Mouse (Mus musculus) erythroblast, embryonic 14.5 days (primary cell): ENCODE results near the gene Slc25a21. TPM values are rescaled to one million over a fixed set of nuclear protein-coding genes. Genes with fewer than 3 reads are reported as not detected.

Source experiments
- H3K27me3 ChIP-seq: 2 replicates; pipeline ENCODE4 v1.6.1; 2012; ENCODE audit warnings: inconsistent platforms; ENCODE audit not compliant: control insufficient read depth
- H3K36me3 ChIP-seq: 2 replicates; pipeline ENCODE4 v1.6.1; 2012; ENCODE audit warnings: mild to moderate bottlenecking, inconsistent platforms; ENCODE audit not compliant: control insufficient read depth
- H3K4me1 ChIP-seq: 2 replicates; pipeline ENCODE4 v1.6.1; 2012; ENCODE audit warnings: inconsistent platforms; ENCODE audit not compliant: control insufficient read depth
- H3K4me3 ChIP-seq: replicated peaks from 2 replicates; pipeline ENCODE3; 2012; ENCODE audit warnings: moderate library complexity, mild to moderate bottlenecking, inconsistent platforms
- H3K9me3 ChIP-seq: 2 replicates; pipeline ENCODE4 v1.6.1; 2012; ENCODE audit warnings: low read length, inconsistent platforms, mixed read lengths; ENCODE audit not compliant: control insufficient read depth
- GATA1 ChIP-seq: IDR thresholded peaks from 2 replicates; pipeline ENCODE4 v1.6.1; 2012; ENCODE audit warnings: low read length, inconsistent platforms, mixed read lengths
- TAL1 ChIP-seq: IDR thresholded peaks from 3 replicates; pipeline ENCODE4 v1.6.1; 2012; ENCODE audit warnings: low read length, inconsistent platforms, mixed read lengths
- polyA plus RNA-seq: library from polyadenylated mRNA; stranded (reverse); fragments of >175 nt; gene quantifications from 2 replicates; pipeline ENCODE4 v1.2.3, GENCODE M21; 2012

The Slc25a21 gene
- polyA plus RNA-seq, 1 experiment: 5.0 TPM

DNA sequence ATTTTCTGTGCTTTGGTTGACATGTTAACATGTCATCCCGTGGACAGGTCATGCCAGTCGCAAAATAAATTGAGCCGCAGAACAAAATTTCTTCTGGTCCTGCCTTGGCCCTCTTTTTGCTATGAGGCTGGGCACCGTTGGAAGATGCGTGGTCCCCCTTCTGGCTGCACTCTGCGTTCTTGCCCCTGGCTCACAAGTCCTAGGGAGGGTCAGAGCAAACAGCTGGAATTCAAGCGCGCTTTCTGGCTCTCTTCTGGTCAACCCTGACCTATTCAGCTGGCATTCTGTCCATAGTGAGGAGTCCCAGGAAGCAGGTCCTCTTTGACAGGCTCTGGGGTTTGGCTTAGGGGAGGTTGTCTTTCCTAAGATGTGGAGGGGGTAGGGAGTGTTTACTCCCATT lies 508.4 kb downstream of the Slc25a21 start:
- peaks cover 4% of the 10 kb centered on the region; the same call in 1 of the 2 replicates for H3K9me3 ChIP-seq
- no peaks in the 10 kb centered on the region for H3K36me3 ChIP-seq
- H3K27me3 ChIP-seq: peaks cover 100% of the 10 kb centered on the region
- TF ChIP-seq TAL1: no peak
- no peak overlapping the region for H3K4me3 ChIP-seq
- no peaks in the 10 kb centered on the region for H3K4me1 ChIP-seq

DNA sequence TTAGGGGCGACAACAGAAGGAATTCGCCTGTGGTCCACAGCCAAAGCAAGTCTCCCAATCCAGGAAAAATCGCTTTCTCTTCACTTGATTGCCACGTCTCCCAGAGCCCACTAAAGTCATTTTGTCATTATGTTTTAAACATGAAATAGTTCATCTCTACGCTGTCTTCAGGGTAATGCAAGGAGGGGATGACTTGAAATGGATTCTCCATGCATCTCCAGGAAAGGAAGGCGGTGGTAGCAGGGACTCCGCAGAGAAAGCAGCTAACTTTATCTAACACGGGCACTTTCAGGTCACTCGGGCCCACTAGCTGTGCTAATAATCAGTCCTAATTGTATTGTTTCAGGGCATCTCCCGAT lies 508.8 kb downstream of the Slc25a21 start:
- H3K4me1 ChIP-seq: no peaks in the 10 kb centered on the region
- H3K36me3 ChIP-seq: no peaks in the 10 kb centered on the region
- no peak for TF ChIP-seq TAL1
- TF ChIP-seq GATA1: no peak
- H3K9me3 ChIP-seq: peaks cover 4% of the 10 kb centered on the region; the same call in 1 of the 2 replicates
- H3K27me3 ChIP-seq: peaks cover 99% of the 10 kb centered on the region
- H3K4me3 ChIP-seq: no peak overlapping the region

DNA sequence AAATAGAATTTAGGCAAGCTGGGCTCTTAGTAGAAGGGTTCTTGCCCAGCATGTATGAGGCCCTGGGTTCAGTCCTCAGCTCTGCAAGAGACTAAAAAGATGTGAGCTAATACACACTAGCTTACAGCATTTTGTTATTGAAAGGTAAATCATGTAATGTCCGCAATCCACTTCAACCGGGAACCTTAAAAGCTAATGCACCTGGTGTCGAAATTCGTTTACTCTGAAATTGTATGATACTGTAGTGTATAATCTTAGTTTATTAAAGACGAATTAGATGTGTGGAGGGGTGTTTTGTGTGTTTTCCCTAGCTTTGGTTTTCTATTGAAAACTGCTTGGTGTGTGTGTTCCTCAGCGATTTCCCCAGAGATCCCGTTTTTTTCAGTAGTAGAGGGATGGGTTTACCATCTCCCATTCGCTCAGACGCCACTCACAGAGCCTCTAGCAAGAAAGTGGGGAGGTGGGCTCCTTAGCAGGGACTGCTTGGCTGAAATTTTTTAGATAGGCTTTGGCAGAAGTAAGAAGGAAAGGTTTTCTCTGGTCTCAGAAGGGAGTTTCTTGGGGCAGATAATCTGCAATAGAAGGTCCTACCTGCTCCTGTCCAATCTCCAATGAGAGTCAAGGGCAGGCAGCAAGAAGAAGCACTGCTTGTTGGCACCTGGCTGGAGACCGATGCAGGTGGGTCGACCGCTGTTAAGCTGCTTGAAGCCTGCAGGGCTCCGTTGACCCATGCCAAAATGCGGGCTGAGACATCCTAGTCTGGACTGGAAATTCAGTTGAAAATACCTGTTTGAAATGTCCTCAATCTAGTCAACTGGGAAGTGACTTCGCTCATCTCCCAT lies 509.4 kb downstream of the Slc25a21 start:
- H3K4me3 ChIP-seq: no peak overlapping the region
- peaks cover 4% of the 10 kb centered on the region; the same call in 1 of the 2 replicates for H3K9me3 ChIP-seq
- H3K36me3 ChIP-seq: no peaks in the 10 kb centered on the region
- no peak for TF ChIP-seq TAL1
- no peak for TF ChIP-seq GATA1
- no peaks in the 10 kb centered on the region for H3K4me1 ChIP-seq
- peaks cover 99% of the 10 kb centered on the region for H3K27me3 ChIP-seq

DNA sequence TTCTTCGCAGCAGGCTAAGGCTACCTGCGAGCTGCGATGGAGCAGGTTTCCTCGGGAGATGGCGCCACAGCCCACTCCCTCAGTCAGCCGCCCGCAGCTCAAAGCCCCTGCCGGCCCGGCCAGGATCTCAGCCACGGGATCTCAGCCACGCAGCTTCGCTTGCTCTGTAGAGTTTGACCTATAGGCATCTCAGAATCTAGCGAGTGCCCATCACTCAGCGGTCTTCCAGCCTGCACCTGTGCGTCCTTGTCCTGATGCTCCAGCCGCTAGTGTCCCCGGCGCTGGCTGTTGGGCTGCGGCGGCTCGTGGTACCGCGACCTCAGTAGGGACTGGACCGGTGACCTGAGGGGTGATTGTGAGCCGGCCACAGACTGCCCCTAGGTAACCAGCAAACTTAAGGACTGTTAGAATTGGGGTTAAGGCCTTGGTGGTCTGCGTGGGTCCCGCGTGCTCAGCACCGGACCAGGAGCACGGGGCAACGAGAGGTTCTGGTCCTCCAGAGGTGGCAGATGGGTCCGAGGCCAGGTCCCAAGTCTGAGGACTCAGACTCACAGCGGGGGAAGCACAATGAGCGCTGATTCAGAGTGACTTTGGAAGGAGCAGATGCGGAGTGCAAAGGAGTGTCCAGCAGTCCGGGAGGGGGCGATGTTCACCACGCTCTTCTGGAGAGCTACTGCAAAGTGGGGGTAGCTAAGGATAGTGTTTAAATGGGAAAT lies 516.0 kb downstream of the Slc25a21 start:
- no peaks in the 10 kb centered on the region for H3K9me3 ChIP-seq
- H3K4me3 ChIP-seq: no peak overlapping the region
- TF ChIP-seq GATA1 (no peak), TAL1 (no peak)
- no peaks in the 10 kb centered on the region for H3K4me1 ChIP-seq
- H3K36me3 ChIP-seq: no peaks in the 10 kb centered on the region
- peaks cover 91% of the 10 kb centered on the region for H3K27me3 ChIP-seq

DNA sequence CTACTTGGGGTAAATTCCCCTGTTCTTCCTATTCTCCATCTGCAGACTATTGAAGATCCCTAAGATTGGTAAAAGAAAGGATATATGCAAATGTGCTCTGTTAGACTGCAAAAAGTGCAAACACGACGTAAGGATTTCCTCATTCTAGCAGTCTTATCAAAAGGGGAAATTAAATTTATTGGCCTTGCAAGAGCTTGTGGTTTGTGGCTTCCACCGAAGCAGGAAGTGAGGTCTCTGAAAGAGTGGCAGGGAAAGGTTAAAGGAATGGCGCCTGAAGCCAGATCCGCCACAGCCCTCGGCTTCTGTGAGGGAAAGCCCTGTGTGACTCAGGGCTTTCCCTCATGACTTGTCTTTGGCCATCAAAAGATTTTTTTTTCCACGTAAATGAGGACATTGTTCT lies 519.7 kb downstream of the Slc25a21 start:
- Histone ChIP-seq H3K4me3 (no peak overlapping the region), H3K27me3 (peaks cover 55% of the 10 kb centered on the region), H3K4me1 (no peaks in the 10 kb centered on the region), H3K9me3 (no peaks in the 10 kb centered on the region), H3K36me3 (no peaks in the 10 kb centered on the region)
- no peak for TF ChIP-seq GATA1
- no peak for TF ChIP-seq TAL1

DNA sequence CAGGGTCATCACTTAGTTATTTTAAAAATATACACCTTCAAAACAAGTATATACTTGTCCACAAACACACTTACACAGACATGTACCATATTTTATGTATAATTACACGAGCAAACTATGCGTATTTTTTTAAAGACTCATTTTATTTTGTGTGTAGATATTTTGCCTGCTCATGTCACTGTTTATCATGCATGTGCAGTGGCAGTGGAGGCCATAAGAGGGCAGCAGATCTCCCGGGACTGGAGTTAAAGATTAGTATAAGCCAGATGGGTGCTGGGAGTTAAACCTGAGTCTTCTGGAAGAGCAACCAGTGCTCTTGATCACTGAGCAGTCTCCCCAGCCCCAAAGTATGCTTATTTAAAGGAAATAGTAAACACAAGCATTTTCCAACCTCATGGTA lies 522.5 kb downstream of the Slc25a21 start:
- Histone ChIP-seq H3K4me1 (no peaks in the 10 kb centered on the region), H3K4me3 (no peak overlapping the region)
- no peak for TF ChIP-seq TAL1
- no peak for TF ChIP-seq GATA1

DNA sequence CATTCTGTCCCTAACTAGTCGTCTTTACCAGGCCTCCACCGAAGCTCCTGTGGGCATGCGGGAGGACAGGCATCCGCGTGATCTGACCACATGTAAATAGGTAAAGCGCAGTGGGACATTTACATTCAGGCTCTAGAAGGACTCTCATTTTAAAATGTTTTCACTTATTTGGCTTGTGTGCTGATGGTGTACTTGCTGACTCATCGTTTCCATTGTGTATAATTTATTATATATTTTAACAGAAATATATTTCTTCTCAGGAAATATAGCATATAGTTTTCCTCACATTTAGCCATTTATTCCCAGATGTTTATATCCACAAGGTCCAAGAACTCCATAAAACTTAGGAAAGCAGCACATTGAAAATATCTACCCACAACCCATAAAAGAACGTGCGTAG lies 526.5 kb downstream of the Slc25a21 start:
- Histone ChIP-seq H3K27me3 (no peaks in the 10 kb centered on the region; the same call in 1 of the 2 replicates), H3K9me3 (no peaks in the 10 kb centered on the region), H3K4me3 (no peak overlapping the region), H3K4me1 (no peaks in the 10 kb centered on the region), H3K36me3 (no peaks in the 10 kb centered on the region)
- TF ChIP-seq TAL1: no peak
- no peak for TF ChIP-seq GATA1

More for the DNA sequence above, 522.5 kb downstream of the Slc25a21 start:
- Histone ChIP-seq H3K27me3 (peaks cover 26% of the 10 kb centered on the region), H3K36me3 (no peaks in the 10 kb centered on the region), H3K9me3 (no peaks in the 10 kb centered on the region)

DNA sequence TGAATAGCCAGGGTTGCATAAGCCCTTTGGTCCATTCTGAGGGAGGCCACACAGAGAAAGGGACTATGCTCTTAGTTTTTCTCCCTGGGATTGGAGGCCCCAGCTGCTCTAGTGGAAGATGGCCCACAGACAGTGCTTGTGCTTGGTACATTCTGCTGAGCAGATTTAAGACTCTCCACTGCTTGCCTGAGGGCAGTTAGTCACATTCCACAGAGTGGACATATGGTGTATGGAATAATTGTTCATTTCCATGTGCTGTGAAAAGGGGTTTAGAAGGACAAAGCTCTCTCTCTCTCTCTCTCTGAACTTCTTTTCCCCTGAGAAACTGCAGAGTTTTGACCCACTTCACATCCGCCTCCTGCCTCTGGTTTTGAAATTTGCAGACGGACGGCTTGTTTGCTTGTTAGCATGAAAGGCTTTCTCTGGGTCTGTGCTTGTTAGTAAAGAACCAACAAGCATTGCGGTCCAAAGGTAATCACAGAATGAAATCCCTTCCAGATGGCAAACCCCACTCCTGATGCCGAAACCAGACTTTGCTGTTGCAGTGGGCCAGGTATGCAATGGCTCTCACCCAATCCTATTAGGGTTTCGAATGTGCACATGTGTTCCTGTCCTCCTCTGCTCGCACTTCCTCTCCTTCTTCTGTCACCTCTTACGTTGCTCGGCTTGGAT lies 527.7 kb downstream of the Slc25a21 start:
- H3K4me1 ChIP-seq: no peaks in the 10 kb centered on the region
- TF ChIP-seq GATA1 (no peak), TAL1 (no peak)
- no peaks in the 10 kb centered on the region; the same call in 1 of the 2 replicates for H3K27me3 ChIP-seq
- H3K36me3 ChIP-seq: no peaks in the 10 kb centered on the region
- no peak overlapping the region for H3K4me3 ChIP-seq
- H3K9me3 ChIP-seq: no peaks in the 10 kb centered on the region

Other genes starting within 250 kb of the Slc25a21 start
- 0.31 and 0.80 TPM in 2 replicates for gene Prps1l3, start 32.9 kb upstream of the Slc25a21 start, polyA plus RNA-seq
- 0.08 TPM in 2 replicates for gene Mipol1, start 33.0 kb upstream of the Slc25a21 start, polyA plus RNA-seq